24 mouse cellular contexts compared by ENCODE assay signal in the genomic region with DNA sequence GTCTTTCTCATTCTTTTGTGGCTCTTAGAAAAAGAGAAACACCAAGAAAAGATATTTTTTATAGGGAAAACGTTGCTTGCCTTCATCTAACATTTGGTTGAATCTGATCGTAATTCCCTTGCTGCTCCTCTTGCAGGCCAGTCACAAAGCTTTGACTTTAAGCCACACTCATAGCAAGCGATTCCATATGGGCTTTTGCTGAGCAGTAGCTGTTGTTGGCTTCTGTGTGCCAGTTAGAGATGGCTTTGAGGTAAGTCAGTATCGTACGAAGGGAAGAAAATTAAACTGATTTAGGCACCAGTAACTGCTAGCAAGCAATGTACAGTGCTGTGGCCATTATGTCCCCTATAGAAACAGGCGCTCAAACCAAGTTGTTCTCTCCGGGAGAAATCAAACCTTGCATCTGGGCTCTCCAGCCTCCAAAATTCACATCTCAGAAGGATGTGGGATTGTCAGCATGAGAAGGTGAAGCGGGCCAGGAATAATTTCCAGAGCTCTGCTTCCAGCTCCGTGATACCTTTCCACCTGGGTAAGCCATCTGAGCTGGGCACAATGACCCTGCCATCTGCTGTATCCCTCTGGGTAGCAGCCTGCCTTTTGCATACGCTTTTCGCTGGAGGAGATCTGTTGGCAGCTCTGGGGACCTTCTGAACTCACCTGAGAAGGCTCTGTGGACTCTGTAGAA.
A peak's percentile ranks its signal among the peaks of the same experiment; 100 is the strongest.
DNase-seq lines count a peak whose midpoint lies in the region; ATAC-seq and TF ChIP-seq lines count a peak whose summit lies in the region.
"Had no signal": no experiment of that assay in that cellular context is flagged by ENCODE, and none has a peak within 500 bp of the region (broad histone marks: within the 10 kb centered on the region; RNA-seq: fewer than 3 reads in every experiment).

No protein-coding gene starts in this region.

- H3K27me3 ChIP-seq in hindbrain, postnatal 0 days (ENCODE audit: insufficient read depth, low read length): no peaks in the 10 kb centered on the region
- H3K27me3 ChIP-seq in hindbrain, embryonic 12.5 days: no peaks in the 10 kb centered on the region
- H3K27me3 ChIP-seq in neural tube, embryonic 15.5 days (replicated peaks): no peaks in the 10 kb centered on the region
- H3K27me3 ChIP-seq: limb, embryonic 15.5 days had no signal

- H3K9me3 ChIP-seq in hindbrain, postnatal 0 days (ENCODE audit: low read length): no peaks in the 10 kb centered on the region
- H3K9me3 ChIP-seq in hindbrain, embryonic 12.5 days (replicated peaks): no peaks in the 10 kb centered on the region
- H3K9me3 ChIP-seq in neural tube, embryonic 15.5 days (replicated peaks): no peaks in the 10 kb centered on the region
- H3K9me3 ChIP-seq: G1E; limb, embryonic 10.5 days; limb, embryonic 15.5 days had no signal

- H3K9ac ChIP-seq in hindbrain, postnatal 0 days (replicated peaks; ENCODE audit: low read length): no peak overlapping the region
- H3K9ac ChIP-seq in hindbrain, embryonic 12.5 days: no peak overlapping the region
- no peak overlapping the region for H3K9ac ChIP-seq in neural tube, embryonic 15.5 days (replicated peaks)
- H3K9ac ChIP-seq: limb, embryonic 15.5 days; liver, embryonic 14.5 days had no signal

- ATAC-seq in hindbrain, postnatal 0 days: no peak
- ATAC-seq in hindbrain, embryonic 12.5 days (ENCODE audit: low FRiP score): no peak
- ATAC-seq in neural tube, embryonic 15.5 days (ENCODE audit: low FRiP score): no peak
- ATAC-seq: intestine, embryonic 16.5 days had no signal

- 76% methylated on average over 11 of the region's 11 CpGs for WGBS in hindbrain, postnatal 0 days
- 86% methylated on average over 11 of the region's 11 CpGs for WGBS in hindbrain, embryonic 12.5 days
- WGBS in neural tube, embryonic 15.5 days: 90% methylated on average over 11 of the region's 11 CpGs

- H3K27ac ChIP-seq in hindbrain, postnatal 0 days: no peak overlapping the region
- H3K27ac ChIP-seq in hindbrain, embryonic 12.5 days: no peak overlapping the region
- H3K27ac ChIP-seq in neural tube, embryonic 15.5 days (replicated peaks): no peak overlapping the region
- H3K27ac ChIP-seq: layer of hippocampus, adult 2 months; limb, embryonic 10.5 days; limb, embryonic 15.5 days; liver, embryonic 14.5 days; macrophage had no signal

- DNase-seq in hindbrain, postnatal 0 days (ENCODE audit: low spot score): peak; percentile 34
- DNase-seq in cerebellum, adult 11-12 months: peak; percentile 94
- DNase-seq in cerebellum, adult 9-11 months: peak; percentile 95
- DNase-seq in kidney, adult 18-20 months: no peak
- DNase-seq in liver: no peak
- DNase-seq: adrenal gland, postnatal 10 days; kidney, adult 9 months; kidney, postnatal 14 days; lung, adult 2 months; lung, postnatal 10 days; midbrain, embryonic 14.5 days; right cerebral cortex, adult 18-20 months; spleen, adult 18-20 months; thymus, postnatal 14 days had no signal

- no peak overlapping the region for H3K4me3 ChIP-seq in hindbrain, postnatal 0 days (ENCODE audit: low read length)
- no peak overlapping the region for H3K4me3 ChIP-seq in hindbrain, embryonic 12.5 days
- no peak overlapping the region for H3K4me3 ChIP-seq in neural tube, embryonic 15.5 days (replicated peaks)
- H3K4me3 ChIP-seq: erythroblast, embryonic 14.5 days; layer of hippocampus, adult 2 months; limb, embryonic 10.5 days; limb, embryonic 15.5 days had no signal

- no peaks in the 10 kb centered on the region for H3K36me3 ChIP-seq in hindbrain, postnatal 0 days (ENCODE audit: insufficient read depth, low read length)
- no peaks in the 10 kb centered on the region for H3K36me3 ChIP-seq in hindbrain, embryonic 12.5 days
- H3K36me3 ChIP-seq in neural tube, embryonic 15.5 days: no peaks in the 10 kb centered on the region
- H3K36me3 ChIP-seq: G1E; limb, embryonic 10.5 days; limb, embryonic 15.5 days had no signal

- TF ChIP-seq CTCF in hindbrain, postnatal 0 days (IDR thresholded peaks at IDR 0.05; ENCODE audit: low read depth): no peak

- 0 out of 2 replicates have a peak, but pooled peaks cover 3% of the 10 kb centered on the region for H3K4me1 ChIP-seq in hindbrain, postnatal 0 days (ENCODE audit: insufficient read depth, low read length)
- H3K4me1 ChIP-seq in hindbrain, embryonic 12.5 days: no peaks in the 10 kb centered on the region
- H3K4me1 ChIP-seq in neural tube, embryonic 15.5 days: no peaks in the 10 kb centered on the region
- H3K4me1 ChIP-seq: limb, embryonic 10.5 days; limb, embryonic 15.5 days had no signal

- H3K4me2 ChIP-seq in hindbrain, postnatal 0 days (ENCODE audit: low read depth, low read length): no peak overlapping the region
- no peak overlapping the region for H3K4me2 ChIP-seq in hindbrain, embryonic 12.5 days (replicated peaks)
- no peak overlapping the region for H3K4me2 ChIP-seq in neural tube, embryonic 15.5 days
- H3K4me2 ChIP-seq: limb, embryonic 15.5 days had no signal

Comparison
In these comparisons a context has a peak if more than half of its experiments do, and no peak if none do; other contexts are left out.
1. DNase-seq: peak in hindbrain, postnatal 0 days (single experiment), cerebellum, adult 11-12 months (single experiment) and cerebellum, adult 9-11 months (single experiment); none in kidney, adult 18-20 months (single experiment) and liver (single experiment).